Mouse (Mus musculus): ENCODE measurements around the gene Lrch2.

DNA sequence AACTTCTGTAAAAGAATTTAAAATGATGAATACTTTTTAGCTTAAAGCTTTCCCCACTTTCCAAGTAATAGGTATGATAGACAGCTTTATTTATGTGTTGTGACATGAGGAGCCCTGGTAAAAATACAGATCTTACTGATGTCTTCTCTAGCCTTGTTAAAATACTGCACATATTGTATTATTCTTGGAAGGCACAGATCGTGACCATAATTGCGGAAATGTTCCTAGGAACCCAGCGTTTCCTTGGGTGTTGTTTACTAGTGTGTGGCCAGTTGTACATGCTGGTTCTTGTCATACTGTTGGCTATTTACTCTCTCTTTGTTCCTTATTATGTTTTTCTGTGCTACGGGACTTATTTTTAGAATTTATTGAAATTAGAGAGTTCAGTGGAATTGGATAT is 110.5 kb downstream of the Lrch2 start:
- TF ChIP-seq GATA1 (IDR thresholded peaks at IDR 0.05; ENCODE audit: low read length) = no peak
- TF ChIP-seq TAL1 (IDR thresholded peaks at IDR 0.05; ENCODE audit: low read length) = no peak
